Mouse (Mus musculus) T-cell, adult 2 months (primary cell): ENCODE results near the gene Bmp2k.

ENCODE experiments used
- DNase-seq: peaks from one replicate; pipeline ENCODE4 v3.0.0; 2022; ENCODE audit warnings: low spot score

The Bmp2k gene

DNA sequence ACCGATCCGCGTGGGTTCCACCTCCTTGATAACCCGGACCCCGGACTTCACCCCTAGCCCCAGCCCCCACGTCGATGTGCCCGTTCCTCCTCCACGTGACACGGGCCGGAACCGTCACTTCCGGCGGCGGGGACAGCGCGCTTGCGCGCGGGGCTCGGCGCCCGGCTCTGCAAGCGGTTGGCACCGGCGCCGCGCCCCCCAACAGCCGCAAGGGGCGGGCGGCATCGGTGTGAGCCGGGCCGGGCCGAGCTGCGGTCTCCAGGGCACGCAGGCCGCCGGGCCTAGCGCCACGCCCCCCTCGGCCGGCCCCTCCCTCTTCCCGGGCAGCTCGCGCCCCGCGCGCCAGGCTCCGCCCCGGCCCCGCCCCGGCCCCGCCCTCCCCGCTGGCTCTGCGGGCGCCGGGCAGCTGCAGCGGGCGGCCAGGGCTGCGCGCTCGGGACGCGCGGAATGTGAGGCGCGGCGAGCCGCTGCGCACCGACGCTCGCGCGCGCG lies at the start of gene Bmp2k:
Gene Bmp2k (plus strand): TSS at position 380 of the 492 bp plus-strand sequence.
- DNase-seq = peak; percentile 86

DNA sequence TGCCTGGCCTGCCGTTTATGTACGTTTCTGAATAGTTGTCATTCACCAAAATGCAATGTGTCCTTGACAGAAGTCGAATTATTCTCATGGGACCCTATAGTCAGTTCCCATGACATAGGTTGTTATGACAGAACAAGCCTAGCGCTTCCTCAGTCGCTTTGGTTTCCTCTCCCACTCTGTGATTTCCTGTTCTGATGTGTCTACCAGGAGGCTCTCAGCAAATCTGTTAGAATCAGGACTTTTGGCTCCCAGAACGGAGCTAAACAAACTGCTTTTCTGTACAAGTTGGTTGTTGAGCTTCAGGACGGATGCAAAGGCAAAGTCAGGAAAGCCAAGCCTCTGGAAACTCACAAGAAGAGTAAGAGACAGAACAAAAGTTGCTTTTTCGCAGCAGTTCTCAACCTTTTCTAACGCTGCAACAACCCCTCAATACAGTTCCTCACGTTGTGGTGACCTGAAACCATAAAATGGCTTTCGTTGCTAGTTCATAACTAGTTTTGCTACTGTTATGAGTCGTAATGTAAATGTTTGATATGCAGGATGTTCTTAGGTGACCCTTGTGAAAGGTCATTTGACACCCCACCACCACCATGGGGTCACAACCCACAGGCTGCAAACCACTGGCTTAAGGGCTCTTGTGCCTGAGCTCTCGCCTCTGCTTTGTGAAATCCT lies 48.5 kb upstream of the Bmp2k start:
- peak; percentile 22 for DNase-seq

DNA sequence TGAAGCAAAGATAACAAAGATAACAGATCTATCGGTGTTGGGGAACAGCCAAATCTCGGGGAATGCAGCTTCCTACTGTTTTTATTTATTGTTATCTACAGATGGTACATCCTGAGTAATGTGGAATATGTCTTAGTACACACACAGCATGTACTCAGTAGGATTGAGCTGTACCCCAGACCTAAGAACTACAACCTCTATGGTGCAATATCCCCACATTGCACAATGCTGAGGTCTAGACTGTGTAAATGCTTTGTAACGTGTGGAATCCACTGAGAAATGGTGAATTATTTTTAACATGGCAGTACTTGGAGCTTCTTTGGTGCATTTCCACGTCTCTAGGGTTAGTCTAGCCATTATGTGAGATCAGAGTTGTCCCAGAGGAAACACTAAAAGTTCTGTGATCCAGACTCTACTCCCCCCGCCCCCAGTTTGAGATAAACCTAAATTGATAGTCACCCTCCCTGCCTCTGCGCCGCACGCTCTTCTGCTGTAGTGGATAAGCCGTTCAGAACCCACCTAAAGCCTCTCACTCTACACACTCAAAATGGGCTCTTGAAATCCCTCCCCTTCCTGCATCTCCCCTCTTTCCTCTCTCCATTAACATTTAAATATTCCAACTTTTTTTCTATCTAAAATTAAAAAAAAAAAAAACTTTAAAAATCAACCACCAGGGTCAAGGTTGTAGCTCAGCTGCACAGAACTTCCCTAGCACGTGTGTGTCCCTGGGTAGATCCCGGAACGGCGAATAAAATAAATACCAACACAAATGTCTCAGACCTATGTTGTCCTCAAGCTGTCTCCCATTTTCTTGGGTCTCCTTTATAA lies 47.4 kb upstream of the Bmp2k start:
- no peak for DNase-seq

DNA sequence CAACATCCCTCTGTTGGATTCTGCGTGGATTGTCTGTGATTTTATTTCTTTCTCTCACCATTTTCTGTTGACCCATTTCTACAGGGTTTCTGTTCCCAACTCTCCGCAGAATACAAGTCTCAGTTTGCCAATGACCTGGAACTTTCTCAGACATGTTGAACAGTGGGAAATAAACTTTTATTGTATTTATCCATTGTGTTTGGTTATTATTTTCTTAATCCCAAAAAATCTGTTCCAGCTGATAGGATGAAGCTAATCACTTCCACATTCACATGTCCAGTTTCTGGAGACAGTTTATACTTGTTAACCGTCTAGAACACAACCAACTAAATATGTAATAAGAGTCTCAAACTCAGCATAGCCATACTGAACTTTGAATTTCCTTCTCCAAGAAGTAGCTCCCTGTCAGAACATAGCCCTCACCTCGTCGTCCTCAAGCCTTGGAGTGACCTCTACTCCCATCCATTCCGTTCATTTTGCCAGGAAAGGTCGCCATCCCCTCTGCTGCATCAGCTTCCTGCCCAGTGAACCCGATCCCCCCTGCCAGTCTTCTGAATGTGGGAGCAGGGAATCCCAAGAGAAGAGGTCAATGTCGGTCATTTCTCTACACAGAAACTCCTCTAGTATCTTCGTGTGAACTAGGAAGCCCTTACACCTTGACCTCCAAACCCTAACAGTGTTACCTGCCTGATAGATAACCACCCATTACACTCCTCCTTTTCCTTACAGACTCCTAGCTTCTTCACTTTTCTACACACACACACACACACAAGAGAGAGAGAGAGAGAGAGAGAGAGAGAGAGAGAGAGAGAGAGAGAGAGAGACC lies 46.6 kb upstream of the Bmp2k start:
- no peak for DNase-seq

DNA sequence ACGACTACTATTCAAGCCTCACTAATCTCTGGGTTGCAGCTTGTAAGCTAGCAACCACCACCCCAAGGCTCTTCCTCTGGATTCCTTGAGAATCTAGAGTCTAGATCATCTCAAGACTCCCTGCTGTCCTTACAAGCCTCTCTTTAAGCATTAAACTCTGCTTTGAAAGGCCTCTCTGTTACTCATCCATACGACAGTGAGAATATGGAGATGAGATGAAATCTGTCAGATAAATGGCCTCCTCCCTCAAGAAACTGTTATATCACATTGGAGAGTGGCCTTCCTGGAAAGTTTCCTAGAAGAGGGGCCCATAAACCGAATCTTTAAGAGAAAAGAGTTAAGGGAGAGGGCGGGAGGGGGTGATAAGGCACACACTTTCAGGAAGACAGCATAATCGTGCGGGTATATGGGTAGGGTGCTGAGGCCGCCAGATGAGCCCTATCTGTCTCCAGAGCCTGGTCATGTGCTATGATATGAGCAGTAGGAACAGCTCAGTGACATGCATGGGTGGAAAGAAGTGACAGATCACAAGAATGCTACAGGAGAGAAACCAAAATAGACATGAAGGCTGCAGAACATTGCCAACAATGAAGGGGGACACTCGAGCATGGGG lies 45.9 kb upstream of the Bmp2k start:
- no peak for DNase-seq

DNA sequence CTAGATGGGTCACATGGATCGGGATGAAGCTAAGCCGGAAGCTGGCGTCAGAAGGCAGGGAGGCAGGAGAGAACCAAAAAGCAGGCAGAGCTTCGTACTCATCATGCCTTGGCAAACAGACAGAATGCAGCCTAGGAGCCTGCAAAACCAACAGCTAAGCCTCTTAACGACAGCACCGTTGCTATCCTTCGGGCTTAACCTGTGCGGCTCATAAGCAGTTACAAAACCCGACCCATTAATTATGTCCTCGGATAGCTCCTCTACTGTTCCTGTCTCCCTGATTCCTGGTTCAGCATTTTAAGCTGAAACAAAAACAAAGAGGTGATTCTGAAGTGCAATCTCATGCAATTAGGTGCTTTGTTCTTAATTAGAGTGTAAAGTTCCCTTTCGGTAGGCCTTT lies 43.4 kb upstream of the Bmp2k start:
- no peak for DNase-seq

- no peak for DNase-seq
These were observed 42.9 kb upstream of the Bmp2k start for GRCm38 (mm10) chr5:96954466-96955027.

DNA sequence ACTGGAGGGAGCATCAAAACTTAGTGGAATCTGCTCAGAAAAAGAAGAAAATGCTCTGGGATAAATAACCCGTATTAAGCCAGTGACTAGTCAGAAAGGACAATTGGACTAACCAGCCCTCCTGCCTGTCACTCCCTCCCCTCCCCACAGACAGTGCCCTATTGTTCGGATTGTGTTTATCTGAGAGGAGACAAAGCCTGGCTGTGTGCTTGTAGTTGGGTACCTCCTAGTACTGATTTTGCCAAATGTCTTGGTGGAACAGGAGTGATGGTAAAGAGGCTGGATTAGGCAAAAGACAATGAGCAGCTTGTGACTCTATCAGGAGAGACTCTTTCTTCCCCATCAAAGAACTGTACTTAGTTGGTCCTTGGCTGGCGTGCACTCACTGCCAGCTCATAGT lies 40.6 kb upstream of the Bmp2k start:
- no peak for DNase-seq

DNA sequence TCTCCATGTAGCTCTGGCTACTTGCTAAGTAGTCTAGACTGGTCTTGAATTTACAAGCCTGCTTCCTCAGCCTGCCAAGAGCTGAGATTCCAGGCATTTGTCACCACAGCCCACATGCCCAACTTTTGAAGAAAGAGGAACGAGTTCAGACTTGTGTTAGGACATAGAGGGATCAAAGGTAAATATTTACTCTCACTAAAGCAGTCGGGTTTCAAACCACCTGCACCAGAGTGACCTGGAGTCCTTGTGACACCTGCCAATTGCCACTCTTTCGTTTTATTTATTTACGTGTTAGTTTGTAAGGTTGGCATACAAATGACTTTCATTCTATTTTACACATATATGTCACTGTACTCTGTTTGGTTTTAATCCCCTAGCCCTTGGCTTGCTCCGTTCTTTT lies 36.4 kb upstream of the Bmp2k start:
- no peak for DNase-seq

- no peak for DNase-seq
These were observed 35.6 kb upstream of the Bmp2k start for GRCm38 (mm10) chr5:96961852-96962251.

GRCm38 (mm10) chr5:96962252-96962933 lies 35.1 kb upstream of the Bmp2k start:
- DNase-seq = no peak

DNA sequence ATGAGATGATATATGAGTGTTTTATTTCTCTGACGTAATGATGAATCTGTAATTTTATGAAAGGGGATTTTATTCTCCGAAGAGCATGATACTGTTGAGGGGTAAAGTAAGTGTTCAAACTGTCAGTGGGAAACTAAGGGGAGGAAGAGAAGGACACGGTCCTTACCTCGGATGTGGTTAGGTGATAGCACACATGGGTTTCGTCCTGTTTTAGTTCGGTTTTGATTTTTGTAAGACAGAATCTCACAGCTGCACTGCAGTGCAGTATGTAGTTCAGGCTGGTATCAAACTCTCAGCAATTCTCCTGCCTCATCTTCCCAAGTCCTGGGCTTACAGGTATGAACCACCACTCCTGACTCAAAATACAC lies 34.6 kb upstream of the Bmp2k start:
- peak; percentile 15 for DNase-seq

- DNase-seq = peak; percentile 2
These were observed 33.1 kb upstream of the Bmp2k start for GRCm38 (mm10) chr5:96964062-96965028.

- DNase-seq = no peak
These were observed 32.5 kb upstream of the Bmp2k start for GRCm38 (mm10) chr5:96965029-96965403.

DNA sequence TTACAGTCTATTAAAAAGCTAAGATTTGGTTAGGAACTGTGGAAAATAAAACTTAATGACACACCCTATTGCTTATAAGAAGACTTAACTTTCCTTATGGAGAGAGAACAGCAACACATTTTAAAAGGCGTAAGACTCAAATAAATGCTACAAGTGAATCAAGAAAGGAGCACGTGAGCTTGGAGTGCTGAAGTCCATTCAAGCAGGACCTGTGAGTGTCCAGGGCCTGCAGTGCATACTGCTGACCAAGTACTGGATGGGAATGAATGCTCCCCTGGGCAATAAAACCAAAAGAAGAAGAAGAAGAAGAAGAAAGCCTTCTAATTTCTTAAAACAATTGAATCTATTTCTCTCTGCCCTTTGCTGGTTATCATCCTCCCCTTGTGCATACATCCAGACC lies 32.0 kb upstream of the Bmp2k start:
- DNase-seq = no peak

GRCm38 (mm10) chr5:96968628-96969027 lies 28.9 kb upstream of the Bmp2k start:
- DNase-seq = no peak

DNA sequence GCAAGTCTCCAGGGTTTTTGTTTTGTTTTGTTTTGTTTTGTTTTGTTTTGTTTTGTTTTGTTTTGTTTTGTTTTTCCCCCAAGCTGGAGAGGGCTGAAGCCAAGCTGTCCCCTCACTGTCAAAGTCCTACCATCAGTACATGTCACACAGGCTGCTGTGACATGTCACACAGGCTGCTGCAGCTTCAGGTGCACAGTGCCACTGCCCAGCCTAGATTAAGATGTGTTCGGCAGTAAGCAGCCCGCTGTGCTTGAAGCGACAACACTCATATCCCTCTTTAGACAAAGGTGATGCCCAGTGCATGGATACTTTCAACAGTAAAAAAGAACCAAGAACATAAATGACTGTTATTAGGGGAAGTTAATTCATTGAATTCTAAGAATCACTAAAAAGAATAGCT lies 28.5 kb upstream of the Bmp2k start:
- no peak for DNase-seq

DNA sequence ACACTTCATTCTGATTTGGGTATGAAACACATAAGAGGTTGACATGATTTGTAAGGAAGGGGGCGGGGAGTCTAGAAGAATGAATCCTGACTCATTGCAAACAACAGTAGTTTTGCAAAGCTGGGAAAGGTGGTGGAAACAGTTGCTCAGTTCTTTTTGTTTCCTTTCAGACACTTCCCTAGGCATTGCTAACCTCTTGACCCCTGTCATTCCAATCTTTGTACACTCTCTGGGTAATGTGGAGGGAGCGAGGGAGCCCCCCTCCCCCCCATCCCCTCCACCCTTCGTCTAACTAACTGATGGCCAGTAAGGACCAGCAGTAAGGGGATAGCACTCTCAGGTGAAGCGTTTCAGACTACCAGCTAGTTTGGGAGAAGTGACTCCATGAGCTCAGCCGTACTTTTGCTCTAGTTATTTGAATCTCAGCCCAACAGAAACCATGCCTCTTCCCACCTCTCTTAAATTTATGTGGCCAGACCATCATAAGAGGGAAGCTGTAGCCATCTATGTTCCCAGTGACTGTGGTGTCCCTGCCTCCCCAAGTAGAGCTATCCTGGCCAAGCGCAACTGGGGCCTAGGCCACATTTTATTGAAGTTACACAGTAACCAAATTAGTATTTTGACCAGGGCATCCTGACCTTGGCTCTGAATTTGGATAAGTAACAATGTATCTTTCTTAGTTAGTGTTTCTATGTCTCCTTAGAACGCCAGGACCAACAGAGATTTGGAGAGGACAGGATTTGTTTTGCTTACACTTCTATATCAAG lies 27.6 kb upstream of the Bmp2k start:
- DNase-seq = no peak

- DNase-seq = no peak
These were observed 27.0 kb upstream of the Bmp2k start for GRCm38 (mm10) chr5:96970472-96970848.
